In genomic region chr5:139970186-139970631, GRCm38 (mm10) we compare ENCODE assay signal across 8 mouse cellular contexts.
DNase-seq lines count a peak whose midpoint lies in the region; ATAC-seq and TF ChIP-seq lines count a peak whose summit lies in the region.

No protein-coding gene starts in this region.

- peak; percentile 53 for TF ChIP-seq CTCF in hindbrain, postnatal 0 days (IDR thresholded peaks at IDR 0.05; ENCODE audit: low read depth)

- H3K4me1 ChIP-seq in hindbrain, postnatal 0 days (ENCODE audit: insufficient read depth, low read length), result 0 out of 2 replicates have a peak, but pooled peaks cover 5% of the 10 kb centered on the region
- H3K4me1 ChIP-seq in hindbrain, embryonic 12.5 days, result peaks cover 5% of the 10 kb centered on the region; the same call in 1 of the 2 replicates
- H3K4me1 ChIP-seq in forebrain, embryonic 14.5 days (ENCODE audit: control insufficient read depth, insufficient read depth, low read length), result no peaks in the 10 kb centered on the region

- WGBS in hindbrain, postnatal 0 days, result 43% methylated on average over 12 of the region's 12 CpGs
- WGBS in hindbrain, embryonic 12.5 days, result 73% methylated on average over 12 of the region's 12 CpGs
- 65% methylated on average over 12 of the region's 12 CpGs for WGBS in forebrain, embryonic 14.5 days

- no peaks in the 10 kb centered on the region for H3K27me3 ChIP-seq in hindbrain, postnatal 0 days (ENCODE audit: insufficient read depth, low read length)
- no peaks in the 10 kb centered on the region; the same call in 1 of the 2 replicates for H3K27me3 ChIP-seq in hindbrain, embryonic 12.5 days
- no peaks in the 10 kb centered on the region for H3K27me3 ChIP-seq in forebrain, embryonic 14.5 days (replicated peaks; ENCODE audit: control insufficient read depth, insufficient read depth, low read length)

- no peak; the same call in 1 of the 2 replicates for ATAC-seq in hindbrain, postnatal 0 days
- no peak for ATAC-seq in hindbrain, embryonic 12.5 days (ENCODE audit: low FRiP score)
- no peak for ATAC-seq in forebrain, embryonic 14.5 days

- peak; percentile 64 for DNase-seq in hindbrain, postnatal 0 days (ENCODE audit: low spot score)
- peak; percentile 38 for DNase-seq in thymus, postnatal 14 days
- DNase-seq in thymus, adult 18-20 months, result no peak
- peak; percentile 9 for DNase-seq in cerebellum, adult 9-11 months
- peak; percentile 71 for DNase-seq in kidney, adult 9 months
- no peak for DNase-seq in retina, postnatal 1 day
- no peak for DNase-seq in forebrain, embryonic 14.5 days (ENCODE audit: low spot score)

- no peak overlapping the region for H3K27ac ChIP-seq in hindbrain, postnatal 0 days
- no peak overlapping the region for H3K27ac ChIP-seq in hindbrain, embryonic 12.5 days
- H3K27ac ChIP-seq in forebrain, embryonic 14.5 days (ENCODE audit: low read depth, low read length), result no peak overlapping the region

- H3K4me3 ChIP-seq in hindbrain, postnatal 0 days (ENCODE audit: low read length), result no peak overlapping the region
- H3K4me3 ChIP-seq in hindbrain, embryonic 12.5 days, result no peak overlapping the region
- H3K4me3 ChIP-seq in forebrain, embryonic 14.5 days (ENCODE audit: low read depth, low read length), result no peak overlapping the region

- H3K9ac ChIP-seq in hindbrain, postnatal 0 days (replicated peaks; ENCODE audit: low read length), result no peak overlapping the region
- no peak overlapping the region for H3K9ac ChIP-seq in hindbrain, embryonic 12.5 days
- no peak overlapping the region for H3K9ac ChIP-seq in forebrain, embryonic 14.5 days (ENCODE audit: low read length)

- no peaks in the 10 kb centered on the region for H3K36me3 ChIP-seq in hindbrain, postnatal 0 days (ENCODE audit: insufficient read depth, low read length)
- H3K36me3 ChIP-seq in hindbrain, embryonic 12.5 days, result no peaks in the 10 kb centered on the region
- no peaks in the 10 kb centered on the region for H3K36me3 ChIP-seq in forebrain, embryonic 14.5 days (ENCODE audit: control insufficient read depth, insufficient read depth, low read length)

- H3K4me2 ChIP-seq in hindbrain, postnatal 0 days (ENCODE audit: low read depth, low read length), result no peak overlapping the region
- no peak overlapping the region for H3K4me2 ChIP-seq in hindbrain, embryonic 12.5 days (replicated peaks)
- no peak overlapping the region for H3K4me2 ChIP-seq in forebrain, embryonic 14.5 days (ENCODE audit: low read length)

- H3K9me3 ChIP-seq in hindbrain, postnatal 0 days (ENCODE audit: low read length), result no peaks in the 10 kb centered on the region
- H3K9me3 ChIP-seq in hindbrain, embryonic 12.5 days (replicated peaks), result no peaks in the 10 kb centered on the region
- H3K9me3 ChIP-seq in forebrain, embryonic 14.5 days (replicated peaks; ENCODE audit: control insufficient read depth, low read length), result no peaks in the 10 kb centered on the region

Comparison
In these comparisons a context has a peak if more than half of its experiments do, and no peak if none do; other contexts are left out.
1. DNase-seq: peak in hindbrain, postnatal 0 days (single experiment), thymus, postnatal 14 days (single experiment), cerebellum, adult 9-11 months (single experiment) and kidney, adult 9 months (single experiment); none in thymus, adult 18-20 months (0 of 2), retina, postnatal 1 day (single experiment) and forebrain, embryonic 14.5 days (single experiment).